Mouse (Mus musculus) neural tube, embryonic 15.5 days (tissue): ENCODE measurements around the gene Mad2l1bp. TPM values are rescaled to one million over a fixed set of nuclear protein-coding genes. Genes with fewer than 3 reads are reported as not detected.

Experiments used
- ATAC-seq: fragments of 200-750 bp; cut with Nextera tagmentation; 2 replicates; pipeline ENCODE4 v1.8.0; 2017; ENCODE audit warnings: mild to moderate bottlenecking, moderate TSS enrichment, moderate library complexity; ENCODE audit not compliant: low FRiP score
- H3K27ac ChIP-seq: fragments of 300-500 bp; sonication (generic); replicated peaks from 2 replicates; pipeline ENCODE4 v1.5.1; 2015; ENCODE audit warnings: mild to moderate bottlenecking, inconsistent platforms
- H3K27me3 ChIP-seq: fragments of 300-500 bp; sonication (generic); replicated peaks from 2 replicates; pipeline ENCODE4 v1.6.1; 2015; ENCODE audit warnings: inconsistent platforms
- H3K36me3 ChIP-seq: fragments of 300-500 bp; sonication (generic); 2 replicates; pipeline ENCODE4 v1.6.1; 2015; ENCODE audit warnings: inconsistent platforms
- H3K4me1 ChIP-seq: fragments of 300-500 bp; sonication (generic); 2 replicates; pipeline ENCODE4 v1.6.1; 2015; ENCODE audit warnings: inconsistent platforms
- H3K4me2 ChIP-seq: fragments of 300-500 bp; sonication (generic); 2 replicates; pipeline ENCODE4 v1.6.1; 2015; ENCODE audit warnings: inconsistent platforms, mild to moderate bottlenecking, moderate library complexity
- H3K4me3 ChIP-seq: fragments of 300-500 bp; sonication (generic); replicated peaks from 2 replicates; pipeline ENCODE4 v1.5.1; 2015; ENCODE audit warnings: mild to moderate bottlenecking, inconsistent platforms
- H3K9ac ChIP-seq: fragments of 300-500 bp; sonication (generic); replicated peaks from 2 replicates; pipeline ENCODE4 v1.6.1; 2015; ENCODE audit warnings: mild to moderate bottlenecking, inconsistent platforms
- H3K9me3 ChIP-seq: fragments of 300-500 bp; sonication (generic); replicated peaks from 2 replicates; pipeline ENCODE4 v1.6.1; 2016; ENCODE audit warnings: inconsistent platforms
- WGBS: fragments of 180-500 bp; shearing (Covaris S2); methylation state at CpG from one replicate; pipeline ENCODE4 v1.1.7; 2015; ENCODE audit warnings: mixed read lengths; 5-methylcytosine and 5-hydroxymethylcytosine counted together
- polyA plus RNA-seq: library from polyadenylated mRNA; unstranded; fragments of >200 nt; fragmentation: Nextera tagmentation; extraction: Ambion mirVana; gene quantifications from 2 replicates; pipeline ENCODE4 v1.2.1, GENCODE M21; 2015

Gene Mad2l1bp
- 21.7 and 24.6 TPM in 2 replicates for polyA plus RNA-seq

GRCm38 (mm10) chr17:46152847-46153782, at the start of gene Mad2l1bp:
Gene Mad2l1bp (minus strand): TSS chr17:46153553.
- Histone ChIP-seq H3K4me2 (peak within 1 kb of the TSS; percentile 78), H3K27me3 (no peaks in the 10 kb centered on the region), H3K9me3 (no peaks in the 10 kb centered on the region), H3K27ac (peak within 1 kb of the TSS; percentile 75), H3K9ac (peak within 1 kb of the TSS; percentile 62), H3K36me3 (peaks cover 10% of the 10 kb centered on the region), H3K4me1 (peaks cover 14% of the 10 kb centered on the region), H3K4me3 (peak within 1 kb of the TSS; percentile 63)
- 6% methylated on average over 33 of the region's 33 CpGs for WGBS
- ATAC-seq: peak; percentile 88

- no peaks in the 10 kb centered on the region for H3K27me3 ChIP-seq
- H3K4me1 ChIP-seq: peaks cover 37% of the 10 kb centered on the region
- H3K4me2 ChIP-seq: peak overlapping the region; percentile 88
- H3K9me3 ChIP-seq: no peaks in the 10 kb centered on the region
- peaks cover 37% of the 10 kb centered on the region for H3K36me3 ChIP-seq
- peak overlapping the region; percentile 87 for H3K4me3 ChIP-seq
- no peak; the same call in 1 of the 2 replicates for ATAC-seq
- peak overlapping the region; percentile 90 for H3K9ac ChIP-seq
- under 1% methylated on average over 20 of the region's 20 CpGs for whole genome bisulfite sequencing
- H3K27ac ChIP-seq: peak overlapping the region; percentile 77
These were observed 49.7 kb upstream of the Mad2l1bp start for GRCm38 (mm10) chr17:46203078-46203477.

GRCm38 (mm10) chr17:46202421-46203071, 49.2 kb upstream of the Mad2l1bp start, which contains the start of the genes Polh and Xpo5:
Gene Polh (minus strand): TSS chr17:46202645.
Gene Xpo5 (plus strand): TSS chr17:46202782.
- peak; percentile 97 for ATAC-seq
- peak within 1 kb of the TSS; percentile 87 for H3K4me3 ChIP-seq
- peaks cover 37% of the 10 kb centered on the region for H3K4me1 ChIP-seq
- H3K27me3 ChIP-seq: no peaks in the 10 kb centered on the region
- H3K9ac ChIP-seq: peak within 1 kb of the TSS; percentile 90
- peak within 1 kb of the TSS; percentile 88 for H3K4me2 ChIP-seq
- WGBS: under 1% methylated on average over 66 of the region's 66 CpGs
- no peaks in the 10 kb centered on the region for H3K9me3 ChIP-seq
- peak within 1 kb of the TSS; percentile 82 for H3K27ac ChIP-seq
- H3K36me3 ChIP-seq: peaks cover 36% of the 10 kb centered on the region

- Histone ChIP-seq H3K27ac (no peak overlapping the region), H3K27me3 (no peaks in the 10 kb centered on the region), H3K9me3 (no peaks in the 10 kb centered on the region), H3K4me1 (peaks cover 37% of the 10 kb centered on the region), H3K4me2 (peak overlapping the region; percentile 88), H3K4me3 (no peak overlapping the region), H3K36me3 (peaks cover 36% of the 10 kb centered on the region), H3K9ac (0 out of 2 replicates have a peak overlapping the region, but pooled peaks have one; percentile 23)
- ATAC-seq: no peak
- WGBS: 61% methylated on average over 6 of the region's 6 CpGs
These were observed 47.8 kb upstream of the Mad2l1bp start for GRCm38 (mm10) chr17:46201151-46201550.

- WGBS: 98% methylated on average over 2 of the region's 2 CpGs
- H3K9me3 ChIP-seq: no peaks in the 10 kb centered on the region
- no peak overlapping the region for H3K4me2 ChIP-seq
- ATAC-seq: no peak
- no peaks in the 10 kb centered on the region for H3K4me1 ChIP-seq
- no peak overlapping the region for H3K4me3 ChIP-seq
- H3K9ac ChIP-seq: no peak overlapping the region
- no peak overlapping the region for H3K27ac ChIP-seq
- peaks cover 85% of the 10 kb centered on the region for H3K36me3 ChIP-seq
- H3K27me3 ChIP-seq: no peaks in the 10 kb centered on the region
These were observed 35.5 kb upstream of the Mad2l1bp start for GRCm38 (mm10) chr17:46188829-46189228.

- Histone ChIP-seq H3K27ac (no peak overlapping the region), H3K4me1 (no peaks in the 10 kb centered on the region), H3K4me2 (no peak overlapping the region), H3K9me3 (no peaks in the 10 kb centered on the region), H3K4me3 (no peak overlapping the region), H3K36me3 (peaks cover 89% of the 10 kb centered on the region), H3K27me3 (no peaks in the 10 kb centered on the region), H3K9ac (no peak overlapping the region)
- 89% methylated on average over 4 of the region's 4 CpGs for WGBS
- no peak for ATAC-seq
These were observed 28.9 kb upstream of the Mad2l1bp start for GRCm38 (mm10) chr17:46182273-46182672.

- 76% methylated on average over 3 of the region's 3 CpGs for WGBS
- no peak for ATAC-seq
- no peaks in the 10 kb centered on the region for H3K27me3 ChIP-seq
- H3K4me3 ChIP-seq: no peak overlapping the region
- H3K4me1 ChIP-seq: no peaks in the 10 kb centered on the region
- H3K36me3 ChIP-seq: peaks cover 67% of the 10 kb centered on the region
- H3K4me2 ChIP-seq: no peak overlapping the region
- H3K27ac ChIP-seq: no peak overlapping the region
- H3K9ac ChIP-seq: no peak overlapping the region
- no peaks in the 10 kb centered on the region for H3K9me3 ChIP-seq
These were observed 17.2 kb upstream of the Mad2l1bp start for GRCm38 (mm10) chr17:46170538-46170937.

- H3K4me1 ChIP-seq: no peaks in the 10 kb centered on the region
- H3K9me3 ChIP-seq: no peaks in the 10 kb centered on the region
- no peak overlapping the region for H3K9ac ChIP-seq
- ATAC-seq: no peak
- no peaks in the 10 kb centered on the region for H3K27me3 ChIP-seq
- no peak overlapping the region for H3K27ac ChIP-seq
- WGBS: 91% methylated on average over 5 of the region's 5 CpGs
- no peak overlapping the region for H3K4me3 ChIP-seq
- H3K4me2 ChIP-seq: no peak overlapping the region
- H3K36me3 ChIP-seq: peaks cover 79% of the 10 kb centered on the region
These were observed 15.4 kb upstream of the Mad2l1bp start for GRCm38 (mm10) chr17:46168768-46169167.

- H3K4me1 ChIP-seq: peaks cover 2% of the 10 kb centered on the region; the same call in 1 of the 2 replicates
- H3K9ac ChIP-seq: no peak overlapping the region
- H3K27ac ChIP-seq: no peak overlapping the region
- no peaks in the 10 kb centered on the region for H3K9me3 ChIP-seq
- WGBS: 53% methylated on average over 5 of the region's 5 CpGs
- peaks cover 79% of the 10 kb centered on the region for H3K36me3 ChIP-seq
- H3K4me2 ChIP-seq: no peak overlapping the region
- H3K4me3 ChIP-seq: no peak overlapping the region
- no peak for ATAC-seq
- no peaks in the 10 kb centered on the region for H3K27me3 ChIP-seq
These were observed 15.0 kb upstream of the Mad2l1bp start for GRCm38 (mm10) chr17:46168318-46168717.

- Histone ChIP-seq H3K9ac (no peak overlapping the region), H3K9me3 (no peaks in the 10 kb centered on the region), H3K36me3 (peaks cover 69% of the 10 kb centered on the region), H3K27ac (no peak overlapping the region), H3K27me3 (no peaks in the 10 kb centered on the region), H3K4me2 (no peak overlapping the region), H3K4me1 (peaks cover 15% of the 10 kb centered on the region), H3K4me3 (no peak overlapping the region)
- ATAC-seq: no peak
- 84% methylated on average over 11 of the region's 11 CpGs for WGBS
These were observed 13.7 kb upstream of the Mad2l1bp start for GRCm38 (mm10) chr17:46167014-46167413.

GRCm38 (mm10) chr17:46166270-46166669, 12.9 kb upstream of the Mad2l1bp start:
- Histone ChIP-seq H3K4me2 (no peak overlapping the region), H3K4me3 (no peak overlapping the region), H3K36me3 (peaks cover 65% of the 10 kb centered on the region), H3K9ac (no peak overlapping the region), H3K27me3 (no peaks in the 10 kb centered on the region), H3K9me3 (no peaks in the 10 kb centered on the region), H3K27ac (no peak overlapping the region), H3K4me1 (peaks cover 23% of the 10 kb centered on the region)
- no peak for ATAC-seq
- WGBS: 91% methylated on average over 5 of the region's 5 CpGs
